Mouse (Mus musculus) CD4-positive, CD25-positive, alpha-beta regulatory T cell, adult 4 months (primary cell): ENCODE results near the gene Prim2. TPM values are rescaled to one million over a fixed set of nuclear protein-coding genes. Genes with fewer than 3 reads are reported as not detected.

Source experiments
- ATAC-seq: one replicate; pipeline ENCODE4 v1.8.0; 2017
- polyA plus RNA-seq, 2 experiments: library from polyadenylated mRNA; unstranded; fragments of 100-300 nt; shearing (Covaris generic); gene quantifications; one replicate each; pipeline ENCODE4 v1.2.1; 2017

Prim2 gene
- polyA plus RNA-seq: 10 to 100 TPM; 19.8 to 23.3 TPM

- peak; percentile 92 for ATAC-seq
These were observed at the start of gene Prim2 for GRCm38 (mm10) chr1:33669708-33670141. Gene Prim2, minus strand, starts transcription at chr1:33669795.

DNA sequence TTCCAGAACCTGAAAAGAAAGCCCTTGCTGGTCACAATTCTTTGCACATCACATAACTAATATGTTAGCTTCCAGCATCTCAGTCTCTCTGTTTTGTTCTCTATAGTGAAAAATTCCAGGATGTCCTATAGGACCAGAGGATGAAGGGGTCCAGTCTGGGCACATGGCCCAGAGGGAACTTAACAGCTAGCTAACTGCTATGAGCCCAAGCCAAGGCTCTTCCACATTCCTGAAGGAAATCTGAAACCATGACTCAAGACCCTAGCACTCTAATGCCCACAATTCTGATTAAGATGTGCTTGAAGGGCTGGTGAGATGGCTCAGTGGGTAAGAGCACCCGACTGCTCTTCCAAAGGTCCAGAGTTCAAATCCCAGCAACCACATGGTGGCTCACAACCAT is 48.0 kb upstream of the Prim2 start:
- ATAC-seq: no peak

DNA sequence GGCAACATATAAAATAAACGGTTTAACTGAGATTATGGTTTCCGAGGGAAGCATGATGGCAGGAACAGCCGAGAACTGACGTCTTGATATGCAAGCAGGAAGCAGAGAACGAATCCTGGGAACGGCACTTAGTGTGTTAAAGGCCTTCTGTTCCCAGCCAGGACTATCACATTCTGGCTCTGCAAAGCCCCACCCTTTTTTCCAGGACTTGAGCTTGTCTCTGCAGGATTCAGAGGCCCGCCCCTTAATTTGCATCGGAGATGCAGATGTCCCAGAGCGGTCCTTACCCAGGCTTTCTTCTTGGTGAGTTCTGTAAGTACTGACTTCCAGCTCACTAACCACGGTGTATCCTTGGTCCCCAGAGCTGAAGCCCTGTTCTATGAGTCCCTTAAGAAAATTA is 45.2 kb upstream of the Prim2 start:
- ATAC-seq: no peak

- ATAC-seq: no peak
These were observed 42.4 kb upstream of the Prim2 start for GRCm38 (mm10) chr1:33712026-33712425.

DNA sequence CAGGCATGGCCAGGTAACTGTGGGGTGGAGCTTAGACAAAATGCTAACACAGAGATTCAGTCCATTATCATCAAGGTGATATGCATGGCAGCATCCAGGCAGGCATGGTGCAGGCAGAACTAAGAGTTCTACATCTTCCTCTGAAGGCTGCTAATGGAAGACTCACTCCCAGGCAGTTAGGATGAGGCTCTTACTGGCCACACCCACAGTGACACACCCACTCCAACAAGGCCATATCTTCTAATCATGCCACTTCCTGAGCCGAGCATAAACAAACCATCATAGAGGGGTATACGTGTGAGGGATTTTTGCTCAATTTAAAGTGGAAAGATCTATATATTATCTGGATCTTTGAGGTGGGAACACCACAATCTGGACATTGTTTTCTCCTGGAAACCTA is 40.0 kb upstream of the Prim2 start:
- peak; percentile 71 for ATAC-seq

GRCm38 (mm10) chr1:33701244-33701643 is 31.6 kb upstream of the Prim2 start:
- no peak for ATAC-seq

DNA sequence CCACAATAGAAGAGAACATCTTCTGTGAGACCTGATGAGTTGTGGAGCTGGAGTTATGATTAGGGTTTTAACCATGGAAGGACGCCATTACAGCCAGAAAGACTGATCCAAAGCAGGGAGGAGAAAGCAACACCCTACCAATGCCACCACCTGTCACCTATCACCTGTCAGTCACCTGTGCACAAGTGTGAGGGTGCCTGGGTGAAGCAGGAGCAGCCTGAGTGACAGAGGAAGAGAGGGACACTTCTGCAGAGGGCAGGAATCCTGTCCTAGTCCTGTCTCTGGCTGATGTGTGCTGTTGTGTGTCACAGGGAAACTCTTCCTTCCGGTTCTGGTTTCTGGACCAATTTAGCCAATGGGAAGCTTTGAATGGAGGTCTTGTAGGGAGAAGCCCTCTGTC is 26.4 kb upstream of the Prim2 start:
- no peak for ATAC-seq

DNA sequence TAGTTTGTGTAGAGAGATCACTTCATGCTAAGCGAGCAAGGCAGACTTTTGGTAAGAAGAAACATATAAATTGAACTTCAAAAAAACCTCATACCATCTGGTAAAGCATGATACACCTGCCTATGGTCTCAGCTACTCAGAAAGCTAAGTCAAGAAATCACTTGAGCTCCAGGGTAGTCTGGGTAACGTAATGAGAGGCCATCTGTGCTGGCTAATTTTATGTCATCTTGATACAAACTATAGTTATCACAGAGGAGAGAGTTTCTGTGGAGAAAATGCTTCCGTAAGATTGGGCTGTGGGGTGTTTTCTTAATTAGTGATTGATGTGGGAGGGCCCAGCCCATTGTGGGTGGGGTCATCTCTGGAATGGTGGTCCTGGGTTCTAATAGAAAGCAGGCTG is 24.3 kb upstream of the Prim2 start:
- ATAC-seq: no peak

DNA sequence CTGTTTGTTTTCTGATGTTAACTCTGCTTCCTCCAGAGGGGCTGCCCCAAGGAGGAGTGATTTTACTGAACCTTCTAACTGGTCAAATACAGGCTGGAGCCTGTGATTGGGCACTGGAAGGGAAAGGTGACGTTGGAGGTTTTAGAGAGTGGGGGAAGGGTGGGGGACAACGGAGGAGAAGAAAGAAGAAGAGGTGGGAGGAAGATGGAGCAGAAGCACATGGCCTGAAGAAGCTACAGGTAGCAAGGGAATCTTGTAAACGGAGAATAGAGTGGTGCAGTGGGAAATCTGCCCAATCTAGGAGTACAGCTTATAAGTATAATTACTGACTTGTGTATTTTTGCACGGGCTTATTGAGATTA is 20.5 kb upstream of the Prim2 start:
- ATAC-seq: no peak

DNA sequence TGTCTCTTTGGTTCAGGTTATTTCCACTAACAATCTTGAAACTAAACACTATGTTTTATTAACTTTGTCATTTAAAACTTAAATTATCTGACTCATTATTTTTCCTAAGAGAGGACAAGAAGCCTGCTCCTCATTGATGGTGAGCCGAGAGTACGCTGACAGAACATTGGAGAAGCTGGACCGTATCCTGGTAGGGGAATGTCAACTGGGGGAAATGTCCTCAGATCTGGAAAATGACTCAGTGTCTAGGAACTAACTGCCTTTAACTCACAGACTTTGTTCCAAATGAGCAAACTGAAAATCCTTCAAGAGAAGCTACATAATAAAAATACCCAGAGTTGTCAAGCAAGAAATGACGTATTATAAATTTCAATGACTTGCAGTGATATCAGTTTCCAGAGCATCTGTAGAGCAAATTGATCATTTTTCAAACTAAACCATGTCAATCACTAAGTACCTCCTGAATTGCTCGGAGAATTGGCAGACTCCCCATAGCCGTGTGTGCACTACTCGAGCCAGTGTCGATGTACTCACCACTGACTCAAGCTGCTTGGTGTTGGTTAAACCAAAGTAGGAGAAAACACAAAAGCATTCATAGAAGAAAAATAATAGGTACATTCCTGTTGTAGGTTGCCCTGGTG is 20.0 kb upstream of the Prim2 start:
- ATAC-seq: no peak

GRCm38 (mm10) chr1:33688810-33689209 is 19.2 kb upstream of the Prim2 start:
- ATAC-seq: no peak

GRCm38 (mm10) chr1:33684459-33684858 is 14.9 kb upstream of the Prim2 start:
- peak; percentile 88 for ATAC-seq

GRCm38 (mm10) chr1:33680890-33681289 is 11.3 kb upstream of the Prim2 start:
- no peak for ATAC-seq

DNA sequence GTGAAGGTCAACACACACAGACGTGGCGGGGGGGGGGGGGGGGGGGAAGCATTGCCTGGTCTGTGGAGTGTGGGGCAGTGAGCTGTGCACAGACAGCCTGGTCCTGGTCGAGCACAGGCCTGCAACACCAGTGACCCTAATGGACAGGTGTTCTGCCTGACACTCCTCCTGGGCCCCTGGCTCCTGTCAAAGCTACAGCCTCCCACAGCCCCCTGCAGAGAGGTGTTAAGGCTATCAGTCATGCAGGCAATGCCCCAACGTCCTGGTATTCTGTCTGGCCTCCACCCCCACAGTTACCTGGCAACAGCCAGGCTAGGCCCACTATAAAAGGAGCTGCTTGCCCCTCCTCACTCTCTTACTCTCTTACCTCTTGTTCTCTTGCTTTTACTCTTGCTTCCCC is 10.8 kb upstream of the Prim2 start:
- no peak for ATAC-seq

GRCm38 (mm10) chr1:33673158-33673960 is 3.8 kb upstream of the Prim2 start:
- ATAC-seq: no peak

DNA sequence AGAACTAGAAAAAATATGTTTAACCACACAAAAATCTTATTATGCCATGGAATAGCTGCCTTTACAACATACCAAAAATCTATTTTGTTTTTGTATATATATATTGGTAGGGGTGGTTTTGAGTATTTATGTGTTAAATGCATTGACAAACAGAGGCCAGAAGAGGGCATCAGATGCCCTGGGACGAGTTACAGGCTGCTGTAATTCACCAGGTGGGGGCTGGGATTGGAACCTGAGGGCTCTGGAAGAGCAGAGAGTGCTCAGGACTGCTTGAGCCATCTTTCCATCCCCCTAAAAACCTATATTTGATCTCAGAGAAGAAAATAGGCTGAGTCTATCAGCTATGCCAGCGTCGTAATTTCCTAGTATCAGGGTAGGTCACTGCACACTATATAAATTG is 2.9 kb upstream of the Prim2 start:
- no peak for ATAC-seq

GRCm38 (mm10) chr1:33672083-33672482 is 2.5 kb upstream of the Prim2 start:
- no peak for ATAC-seq

DNA sequence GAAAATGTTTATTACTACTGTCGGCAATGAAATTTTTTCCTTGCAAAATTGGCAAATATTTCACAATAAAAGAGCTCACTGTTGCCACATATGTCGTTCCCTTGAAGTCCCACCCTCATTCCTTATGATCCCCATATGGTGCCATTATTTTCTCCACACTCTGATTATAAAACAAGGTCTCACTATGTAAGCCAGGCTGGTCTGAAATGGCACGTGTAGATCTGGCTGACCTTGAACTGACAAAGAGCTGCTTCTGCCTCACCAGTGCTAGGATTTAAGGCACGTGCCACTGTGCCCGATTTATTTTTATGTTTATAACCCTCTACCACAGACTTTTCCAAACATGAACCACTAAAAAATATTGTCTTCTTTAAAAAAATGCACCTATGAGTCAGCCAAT is 1.8 kb upstream of the Prim2 start:
- no peak for ATAC-seq

DNA sequence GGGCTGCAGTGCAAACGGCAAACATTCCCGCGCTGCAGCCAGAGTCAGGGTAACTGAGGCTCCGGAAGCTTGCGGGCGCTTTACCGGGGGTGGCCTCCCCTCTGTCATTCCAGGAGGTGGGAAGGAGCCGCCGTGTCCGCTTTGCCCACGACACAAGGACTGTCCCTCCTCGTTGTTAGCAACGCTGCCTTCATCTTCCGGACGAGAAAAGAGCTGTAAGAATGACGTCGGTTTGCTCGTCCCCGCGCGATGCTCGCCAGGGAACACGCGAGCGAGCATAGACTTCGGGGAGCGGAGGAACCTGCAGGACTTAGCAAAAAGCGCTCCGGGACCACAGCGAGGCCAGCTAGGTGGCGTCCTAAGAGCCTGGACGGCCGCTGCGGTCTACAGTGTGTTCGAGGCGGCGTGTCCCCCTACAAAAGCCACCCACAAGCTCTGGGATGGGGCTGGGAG is 595 bp upstream of the Prim2 start:
- peak; percentile 77 for ATAC-seq

- ATAC-seq: no peak
These were observed 5.9 kb downstream of the Prim2 start for GRCm38 (mm10) chr1:33663605-33664117.

- ATAC-seq: peak; percentile 78
These were observed 6.4 kb downstream of the Prim2 start for GRCm38 (mm10) chr1:33663163-33663562.

- ATAC-seq: no peak
These were observed 11.3 kb downstream of the Prim2 start for GRCm38 (mm10) chr1:33658302-33658701.

DNA sequence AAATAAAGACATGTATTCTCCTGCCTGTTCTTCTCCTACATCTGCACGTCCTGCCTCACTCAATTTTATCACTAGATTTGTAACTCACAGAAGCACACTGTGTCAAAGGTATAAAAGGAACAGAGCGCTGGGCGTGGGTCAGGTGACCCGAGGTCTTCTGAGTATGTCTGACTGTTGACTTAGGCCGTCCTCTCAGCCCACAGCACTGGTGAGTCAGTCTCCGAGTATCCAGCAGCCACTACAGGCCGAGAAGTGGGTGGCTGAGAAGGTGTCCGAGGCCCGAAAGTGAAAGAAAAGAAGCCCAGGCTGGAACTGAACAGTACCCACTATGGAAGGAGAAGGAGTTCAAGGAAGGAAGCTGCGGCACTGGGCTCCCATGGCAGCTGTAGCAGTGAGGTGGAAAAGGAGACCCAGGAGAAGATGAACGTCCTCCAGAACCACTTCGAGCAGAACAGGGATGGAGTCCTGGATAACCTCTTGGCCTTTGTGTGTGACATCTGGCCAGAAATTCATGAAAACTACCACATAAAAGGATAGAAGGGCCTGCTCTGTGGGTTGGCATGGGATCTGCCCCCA is 11.9 kb downstream of the Prim2 start:
- ATAC-seq: no peak

- ATAC-seq: no peak
These were observed 18.7 kb downstream of the Prim2 start for GRCm38 (mm10) chr1:33650875-33651274.
